Mouse (Mus musculus) thymus, adult 18-20 months (tissue): ENCODE results near the gene Aggf1.
A peak's percentile ranks its signal among the peaks of the same experiment; 100 is the strongest.

Experiments used
- DNase-seq, 2 experiments: peaks; one replicate each; pipeline ENCODE4 v3.0.0; 2022; ENCODE audit warnings: mixed read lengths in 2 of 2

The Aggf1 gene

DNA sequence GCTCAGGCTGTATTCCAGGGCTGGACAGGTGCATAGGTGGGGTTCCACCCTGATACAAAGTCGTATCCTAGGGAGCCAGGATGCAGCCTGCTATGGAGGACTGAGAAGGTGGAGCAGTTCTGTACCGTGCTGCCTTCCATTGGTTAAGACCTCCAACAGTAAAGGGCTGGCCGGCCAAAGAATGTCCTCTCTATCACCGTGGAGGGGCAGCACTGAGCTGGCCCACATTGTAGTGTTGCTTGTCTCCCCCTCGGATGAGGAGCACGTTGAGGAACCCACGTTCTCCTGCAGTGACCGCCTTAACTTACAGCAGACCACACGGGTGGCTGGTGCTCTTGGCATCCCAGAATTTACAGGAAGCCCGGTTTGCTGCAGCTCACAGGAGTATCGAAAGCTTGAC, 44.6 kb downstream of the Aggf1 start:
- DNase-seq = no peak

- DNase-seq = no peak
These were observed 46.4 kb downstream of the Aggf1 start for GRCm38 (mm10) chr13:95328767-95329166.

- DNase-seq = no peak
These were observed 47.8 kb downstream of the Aggf1 start for GRCm38 (mm10) chr13:95327345-95327741.

- DNase-seq = no peak
These were observed 48.4 kb downstream of the Aggf1 start for GRCm38 (mm10) chr13:95326611-95327344.

DNA sequence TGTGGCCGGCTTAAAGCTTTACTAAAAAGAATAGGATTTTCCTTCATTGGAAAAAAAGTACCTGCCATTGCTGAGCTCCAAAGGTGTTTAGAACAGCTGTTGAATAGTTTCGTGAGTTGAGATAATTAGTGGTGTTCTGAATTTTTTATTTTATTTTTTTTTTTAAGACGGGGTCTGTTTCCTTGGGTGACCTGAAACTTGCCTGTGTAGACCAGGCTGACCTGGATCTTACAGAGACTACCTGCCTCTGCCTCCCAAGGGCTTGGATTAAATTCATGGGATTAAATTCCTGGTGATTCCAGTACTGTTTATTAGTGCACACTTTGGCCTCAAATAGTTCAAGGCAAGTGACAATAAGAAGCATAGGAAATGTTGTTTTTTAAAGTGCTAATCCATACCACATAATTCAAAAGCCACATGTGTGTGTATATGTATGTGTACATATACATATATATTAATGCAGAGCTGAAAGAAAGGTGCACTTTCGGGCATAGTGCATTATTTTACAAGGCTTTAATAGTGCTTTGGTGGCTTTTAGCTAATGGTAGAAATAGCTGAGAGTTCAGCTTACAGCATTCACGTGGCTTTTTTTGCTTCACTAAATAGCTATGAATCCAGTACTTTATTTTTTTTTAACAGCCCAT, 49.1 kb downstream of the Aggf1 start:
- no peak for DNase-seq

- peak; percentile 32 to 43 for DNase-seq
These were observed 49.9 kb downstream of the Aggf1 start for GRCm38 (mm10) chr13:95325080-95325906.

DNA sequence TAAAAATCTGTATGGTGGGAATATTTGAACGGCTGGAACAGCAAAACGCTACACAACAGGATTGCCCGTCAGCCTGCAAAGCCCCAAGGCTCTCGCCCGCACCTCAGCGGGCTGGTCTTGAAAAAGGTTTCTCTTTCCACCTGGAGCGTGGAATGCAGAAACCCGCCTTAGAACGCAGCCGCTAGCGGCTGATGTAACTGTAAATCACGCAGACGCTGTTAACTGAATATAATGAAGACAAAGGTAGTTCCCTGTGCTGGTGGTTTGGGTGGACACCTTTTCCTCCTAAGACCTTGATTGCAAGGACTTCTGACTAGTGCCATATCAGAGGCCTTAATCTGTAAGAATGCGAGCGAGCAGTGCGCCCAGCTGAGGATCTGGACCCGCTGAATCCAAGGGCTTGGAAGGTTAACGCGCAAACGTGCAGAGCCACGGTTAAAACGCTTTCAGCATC, 50.5 kb downstream of the Aggf1 start:
- peak in 1 of 2 experiments; percentile 10 for DNase-seq

DNA sequence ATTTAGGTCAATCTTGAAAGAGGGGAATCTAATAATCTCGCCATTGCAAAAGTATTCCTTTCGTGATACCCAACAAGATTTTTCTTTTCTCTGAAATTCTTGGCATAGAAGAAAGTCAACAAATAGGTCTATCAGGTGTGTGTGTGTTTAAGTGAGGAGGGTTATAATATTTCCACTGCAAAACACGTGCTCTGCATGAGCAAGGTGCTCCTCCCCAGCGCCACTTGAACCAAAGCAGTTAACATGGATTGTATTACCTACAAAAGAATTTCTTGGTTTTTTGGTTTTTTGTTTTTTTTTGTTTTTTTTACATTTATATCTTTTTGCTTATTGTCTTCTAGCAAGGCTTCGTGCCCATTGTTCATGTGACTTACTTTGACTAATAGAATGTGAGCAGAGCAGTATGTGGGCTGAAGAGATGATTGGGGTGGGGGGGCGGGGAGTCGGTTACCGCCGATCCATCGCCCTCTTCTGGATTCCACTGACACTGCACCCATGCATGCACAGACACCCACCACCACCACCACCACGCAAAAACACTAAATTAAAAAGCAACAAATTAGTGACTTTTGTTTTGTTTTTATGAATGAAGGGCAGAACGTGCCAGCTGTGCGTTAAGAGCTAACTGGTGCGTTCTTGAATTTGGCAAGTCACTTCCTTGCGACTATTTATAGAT, 51.1 kb downstream of the Aggf1 start:
- peak in 1 of 2 experiments; percentile 18 for DNase-seq

DNA sequence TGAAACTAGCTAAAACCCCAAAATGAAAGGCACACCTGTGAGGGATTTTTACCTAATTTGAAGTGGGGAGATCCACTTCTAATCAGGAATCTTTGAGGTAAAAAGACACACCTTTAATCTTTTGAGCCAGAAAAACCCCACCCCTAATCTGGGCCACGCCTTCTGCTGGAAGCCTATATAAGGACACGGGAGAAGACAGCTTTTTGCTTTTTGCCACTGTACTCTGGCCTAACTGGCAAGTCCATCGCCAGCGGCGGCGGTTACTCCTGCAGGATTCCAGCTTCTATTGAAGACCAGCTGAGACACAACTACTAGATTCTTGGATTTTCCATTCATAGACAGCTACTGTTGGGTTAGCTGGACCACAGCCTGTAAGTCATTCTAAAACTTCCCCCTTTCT, 51.8 kb downstream of the Aggf1 start, which contains the start of gene Zbed3:
Gene Zbed3, plus strand, starts transcription at position 213 of the 400 bp plus-strand sequence.
- no peak for DNase-seq

DNA sequence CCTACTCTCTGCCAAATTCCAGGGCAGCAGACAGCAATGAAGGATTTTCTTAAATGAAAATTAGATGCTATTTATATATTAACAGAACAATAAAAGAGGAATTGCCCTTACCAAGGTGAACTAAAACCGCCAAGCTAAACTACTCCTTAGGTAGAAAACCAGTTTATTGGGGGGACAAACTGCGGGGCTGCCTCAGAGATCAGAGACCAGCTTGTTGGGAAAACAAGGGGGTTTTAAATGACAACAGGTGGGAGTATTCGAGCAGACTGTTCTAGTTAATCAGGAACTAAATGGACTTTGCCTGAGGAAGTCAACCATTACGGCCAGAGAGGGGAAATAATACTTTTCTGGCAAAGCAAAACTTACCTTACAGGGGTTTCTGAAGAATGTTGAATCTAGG, 54.7 kb downstream of the Aggf1 start:
- no peak for DNase-seq

DNA sequence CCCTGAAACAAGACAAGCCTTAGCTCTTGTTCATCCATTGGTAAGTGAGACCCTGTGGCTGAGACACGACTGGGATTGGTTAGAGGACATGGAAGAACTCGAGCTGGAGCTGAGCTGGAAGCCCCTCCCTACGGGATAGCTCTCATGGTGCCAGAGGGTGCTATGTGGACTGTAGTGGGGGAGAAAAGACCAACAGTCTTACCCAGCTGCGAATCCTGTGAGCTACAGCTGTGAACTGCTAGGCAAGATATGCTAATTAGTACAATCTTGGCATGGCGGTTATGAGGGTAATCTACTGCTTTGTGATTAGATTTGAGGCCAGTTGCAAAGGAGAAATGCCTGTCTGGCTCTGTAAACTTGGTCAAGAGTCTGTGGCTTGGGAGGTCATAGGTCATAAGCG, 56.0 kb downstream of the Aggf1 start:
- no peak for DNase-seq

DNA sequence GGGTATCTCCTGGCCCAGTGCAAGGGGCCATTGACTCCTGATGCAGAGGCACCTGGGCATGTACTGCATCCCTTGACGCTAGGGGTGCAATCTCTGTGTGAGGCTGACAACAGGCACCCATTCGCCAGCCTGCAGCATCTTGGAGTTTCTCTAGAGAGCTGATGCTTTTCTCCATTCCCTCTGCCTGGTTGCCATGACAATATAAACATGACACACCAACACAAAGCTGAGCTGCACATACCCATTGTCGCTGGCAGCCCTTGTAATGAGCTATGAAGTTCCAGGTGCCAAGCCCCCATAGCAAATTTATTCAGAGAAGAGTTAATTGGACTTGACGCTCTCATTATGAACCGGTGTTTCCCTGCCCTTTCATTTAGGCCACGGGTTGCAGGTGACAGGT, 63.1 kb downstream of the Aggf1 start:
- DNase-seq = no peak

GRCm38 (mm10) chr13:95307100-95307655, 68.0 kb downstream of the Aggf1 start:
- DNase-seq = no peak

GRCm38 (mm10) chr13:95306596-95306995, 68.6 kb downstream of the Aggf1 start:
- DNase-seq = no peak
